Mouse (Mus musculus) midbrain, embryonic 12.5 days (tissue): ENCODE measurements around the gene Atxn1. TPM values are rescaled to one million over a fixed set of nuclear protein-coding genes. Genes with fewer than 3 reads are reported as not detected.

Experiments
- ATAC-seq: fragments of 200-750 bp; cut with Nextera tagmentation; 2 replicates; pipeline ENCODE4 v1.8.0; 2017; ENCODE audit warnings: low read depth, moderate TSS enrichment, moderate library complexity; ENCODE audit not compliant: low FRiP score
- H3K27ac ChIP-seq: fragments of 300-500 bp; sonication (generic); replicated peaks from 2 replicates; pipeline ENCODE4 v1.5.1; 2016; ENCODE audit warnings: mild to moderate bottlenecking
- H3K27me3 ChIP-seq: fragments of 300-500 bp; sonication (generic); 2 replicates; pipeline ENCODE4 v1.6.1; 2016; ENCODE audit warnings: mild to moderate bottlenecking
- H3K36me3 ChIP-seq: fragments of 300-500 bp; sonication (generic); 2 replicates; pipeline ENCODE4 v1.6.1; 2016
- H3K4me1 ChIP-seq: fragments of 300-500 bp; sonication (generic); 2 replicates; pipeline ENCODE4 v1.6.1; 2016
- H3K4me2 ChIP-seq: fragments of 300-500 bp; sonication (generic); replicated peaks from 2 replicates; pipeline ENCODE4 v1.6.1; 2016; ENCODE audit warnings: mild to moderate bottlenecking, moderate library complexity
- H3K4me3 ChIP-seq: fragments of 300-500 bp; sonication (generic); 2 replicates; pipeline ENCODE4 v1.5.1; 2016; ENCODE audit warnings: mild to moderate bottlenecking
- H3K9ac ChIP-seq: fragments of 300-500 bp; sonication (generic); replicated peaks from 2 replicates; pipeline ENCODE4 v1.6.1; 2016; ENCODE audit warnings: mild to moderate bottlenecking, moderate library complexity
- H3K9me3 ChIP-seq: fragments of 300-500 bp; sonication (generic); 2 replicates; pipeline ENCODE4 v1.6.1; 2016; ENCODE audit warnings: mild to moderate bottlenecking
- WGBS: fragments of 180-500 bp; shearing (Covaris S2); methylation state at CpG from one replicate; pipeline ENCODE4 v1.1.7; 2016; 5-methylcytosine and 5-hydroxymethylcytosine counted together
- polyA plus RNA-seq: library from polyadenylated mRNA; unstranded; fragments of >200 nt; fragmentation: Nextera tagmentation; extraction: Ambion mirVana; gene quantifications from 2 replicates; pipeline ENCODE4 v1.2.1, GENCODE M21; 2016

Gene Atxn1
- polyA plus RNA-seq, 1 experiment from 2014 or later, result 4.2 TPM

DNA sequence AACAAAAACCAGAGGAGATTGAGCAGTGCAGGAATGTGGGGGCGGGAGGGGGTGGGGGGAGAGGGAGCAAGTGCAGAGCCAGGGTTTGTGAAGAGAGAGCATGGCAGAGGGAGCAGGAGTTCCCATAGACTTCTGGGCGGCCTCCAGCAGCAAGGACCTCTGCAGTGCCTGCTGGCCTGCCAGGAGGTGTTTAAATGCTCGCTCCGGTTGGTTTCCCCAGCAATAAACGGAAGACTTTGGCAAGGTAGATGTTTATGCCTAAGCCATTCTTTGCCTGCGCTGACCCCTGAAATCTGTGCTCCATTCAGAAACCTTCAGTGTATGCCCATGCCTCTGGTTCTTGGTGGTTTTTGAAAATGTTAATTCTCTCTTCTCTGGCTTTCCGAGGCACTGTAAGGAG lies 438.6 kb downstream of the Atxn1 start:
- Histone ChIP-seq H3K27ac (0 out of 2 replicates have a peak overlapping the region, but pooled peaks have one; percentile 22), H3K4me2 (no peak overlapping the region), H3K9ac (no peak overlapping the region), H3K27me3 (0 out of 2 replicates have a peak, but pooled peaks cover 4% of the 10 kb centered on the region), H3K36me3 (no peaks in the 10 kb centered on the region), H3K4me1 (peaks cover 17% of the 10 kb centered on the region), H3K9me3 (no peaks in the 10 kb centered on the region), H3K4me3 (no peak overlapping the region)
- WGBS, result 24% methylated on average over 7 of the region's 7 CpGs
- ATAC-seq, result no peak

DNA sequence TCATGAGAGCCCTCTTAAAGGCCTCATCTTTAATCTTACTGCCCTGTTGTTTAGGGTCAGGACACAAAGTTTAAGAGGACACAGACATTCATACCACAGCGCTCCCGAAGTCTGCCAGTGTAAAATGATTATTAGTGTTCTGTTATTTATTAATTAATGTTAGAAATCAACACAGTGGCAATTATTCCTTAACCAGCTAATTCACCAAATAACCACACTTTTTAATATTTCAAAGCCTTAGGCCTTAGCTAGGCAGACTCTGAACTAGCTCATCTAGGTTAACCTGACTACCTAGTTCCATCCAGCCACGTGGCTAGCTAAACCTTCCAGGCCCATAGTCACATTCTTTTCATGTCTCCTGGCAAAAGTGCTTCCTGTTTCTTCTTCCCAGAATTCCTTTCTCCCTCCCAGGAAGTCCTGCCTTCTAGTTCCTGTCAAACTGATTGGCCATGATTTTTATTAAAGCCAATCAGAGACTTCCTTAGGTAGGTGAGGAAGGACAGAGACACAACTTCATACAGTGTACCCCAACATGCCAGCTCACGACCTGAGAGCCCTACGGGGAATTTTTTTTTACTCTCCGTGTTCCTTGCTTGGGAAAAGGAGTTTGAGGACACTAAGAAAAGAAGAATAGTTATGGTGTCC lies 439.9 kb downstream of the Atxn1 start:
- 0 out of 2 replicates have a peak, but pooled peaks cover 3% of the 10 kb centered on the region for H3K27me3 ChIP-seq
- ATAC-seq, result no peak
- no peaks in the 10 kb centered on the region for H3K36me3 ChIP-seq
- peaks cover 7% of the 10 kb centered on the region; the same call in 1 of the 2 replicates for H3K4me1 ChIP-seq
- no peak overlapping the region for H3K27ac ChIP-seq
- no peak overlapping the region for H3K4me2 ChIP-seq
- 92% methylated on average over 6 of the region's 6 CpGs for WGBS
- no peak overlapping the region for H3K9ac ChIP-seq
- no peak overlapping the region for H3K4me3 ChIP-seq
- no peaks in the 10 kb centered on the region for H3K9me3 ChIP-seq

DNA sequence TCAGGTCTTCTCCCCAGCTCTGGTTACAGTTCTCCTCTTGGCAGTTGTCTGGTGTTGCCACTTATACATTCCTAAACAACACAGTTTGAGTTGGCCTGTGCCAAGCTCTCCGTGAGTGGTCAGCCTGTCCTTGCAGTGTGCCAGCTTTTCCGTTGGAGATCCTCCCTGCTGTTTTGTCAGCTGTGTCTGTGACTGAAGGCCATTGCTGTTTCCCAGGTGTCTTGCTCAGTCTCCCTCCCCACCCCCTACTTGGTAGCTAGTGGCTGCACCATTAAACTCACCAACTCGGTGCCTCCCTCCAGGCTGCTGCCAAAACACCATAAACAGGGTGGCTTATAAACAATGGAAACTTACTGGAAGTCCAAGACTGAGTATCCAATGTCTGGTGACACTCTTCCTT lies 440.5 kb downstream of the Atxn1 start:
- H3K4me2 ChIP-seq, result no peak overlapping the region
- 67% methylated on average over 3 of the region's 3 CpGs for WGBS
- H3K36me3 ChIP-seq, result no peaks in the 10 kb centered on the region
- no peaks in the 10 kb centered on the region for H3K9me3 ChIP-seq
- peaks cover 7% of the 10 kb centered on the region; the same call in 1 of the 2 replicates for H3K4me1 ChIP-seq
- ATAC-seq, result no peak
- no peak overlapping the region for H3K9ac ChIP-seq
- no peaks in the 10 kb centered on the region for H3K27me3 ChIP-seq
- no peak overlapping the region for H3K27ac ChIP-seq
- H3K4me3 ChIP-seq, result no peak overlapping the region

- peak overlapping the region; percentile 56 for H3K27ac ChIP-seq
- H3K36me3 ChIP-seq, result no peaks in the 10 kb centered on the region
These were observed 448.1 kb downstream of the Atxn1 start for GRCm38 (mm10) chr13:45516501-45517393.

GRCm38 (mm10) chr13:45514832-45515422 lies 449.9 kb downstream of the Atxn1 start:
- H3K36me3 ChIP-seq, result no peaks in the 10 kb centered on the region
- H3K27me3 ChIP-seq, result peaks cover 27% of the 10 kb centered on the region
- no peak for ATAC-seq
- H3K9ac ChIP-seq, result no peak overlapping the region
- 61% methylated on average over 8 of the region's 8 CpGs for WGBS
- H3K9me3 ChIP-seq, result no peaks in the 10 kb centered on the region
- no peak overlapping the region for H3K4me3 ChIP-seq
- no peak overlapping the region for H3K4me2 ChIP-seq
- H3K27ac ChIP-seq, result no peak overlapping the region
- peaks cover 28% of the 10 kb centered on the region for H3K4me1 ChIP-seq

More at GRCm38 (mm10) chr13:45516501-45517393, 448.1 kb downstream of the Atxn1 start:
- Histone ChIP-seq H3K4me2 (peak overlapping the region; percentile 61), H3K4me1 (peaks cover 28% of the 10 kb centered on the region), H3K9ac (peak overlapping the region; percentile 40), H3K9me3 (no peaks in the 10 kb centered on the region), H3K4me3 (peak overlapping the region; percentile 34), H3K27me3 (peaks cover 27% of the 10 kb centered on the region)
- WGBS, result 4% methylated on average over 24 of the region's 24 CpGs
- ATAC-seq, result peak; percentile 89

DNA sequence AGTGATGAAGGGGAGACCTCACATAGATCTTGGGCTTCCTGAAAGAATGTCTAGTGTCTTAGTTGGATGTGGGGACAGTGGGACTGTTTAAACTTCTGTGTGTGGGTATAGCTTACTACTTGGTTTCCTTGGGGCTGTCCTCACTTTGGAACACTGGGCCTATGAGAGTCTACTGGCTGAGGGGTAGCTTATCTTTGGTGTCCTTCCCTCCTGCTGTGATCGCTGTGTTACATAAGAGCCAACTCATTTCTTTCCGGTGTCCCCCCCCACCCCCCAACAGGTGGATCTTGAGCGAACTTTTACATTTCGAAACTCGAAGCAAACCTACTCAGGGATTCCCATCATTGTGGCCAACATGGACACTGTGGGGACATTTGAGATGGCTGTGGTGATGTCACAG lies 450.7 kb downstream of the Atxn1 start:
- no peaks in the 10 kb centered on the region for H3K36me3 ChIP-seq
- H3K9me3 ChIP-seq, result no peaks in the 10 kb centered on the region
- ATAC-seq, result no peak
- H3K27me3 ChIP-seq, result peaks cover 27% of the 10 kb centered on the region
- H3K27ac ChIP-seq, result no peak overlapping the region
- H3K9ac ChIP-seq, result peak overlapping the region; percentile 15; the same call in 1 of the 2 replicates
- H3K4me3 ChIP-seq, result no peak overlapping the region
- H3K4me2 ChIP-seq, result no peak overlapping the region
- 87% methylated on average over 5 of the region's 5 CpGs for WGBS
- H3K4me1 ChIP-seq, result peaks cover 28% of the 10 kb centered on the region

DNA sequence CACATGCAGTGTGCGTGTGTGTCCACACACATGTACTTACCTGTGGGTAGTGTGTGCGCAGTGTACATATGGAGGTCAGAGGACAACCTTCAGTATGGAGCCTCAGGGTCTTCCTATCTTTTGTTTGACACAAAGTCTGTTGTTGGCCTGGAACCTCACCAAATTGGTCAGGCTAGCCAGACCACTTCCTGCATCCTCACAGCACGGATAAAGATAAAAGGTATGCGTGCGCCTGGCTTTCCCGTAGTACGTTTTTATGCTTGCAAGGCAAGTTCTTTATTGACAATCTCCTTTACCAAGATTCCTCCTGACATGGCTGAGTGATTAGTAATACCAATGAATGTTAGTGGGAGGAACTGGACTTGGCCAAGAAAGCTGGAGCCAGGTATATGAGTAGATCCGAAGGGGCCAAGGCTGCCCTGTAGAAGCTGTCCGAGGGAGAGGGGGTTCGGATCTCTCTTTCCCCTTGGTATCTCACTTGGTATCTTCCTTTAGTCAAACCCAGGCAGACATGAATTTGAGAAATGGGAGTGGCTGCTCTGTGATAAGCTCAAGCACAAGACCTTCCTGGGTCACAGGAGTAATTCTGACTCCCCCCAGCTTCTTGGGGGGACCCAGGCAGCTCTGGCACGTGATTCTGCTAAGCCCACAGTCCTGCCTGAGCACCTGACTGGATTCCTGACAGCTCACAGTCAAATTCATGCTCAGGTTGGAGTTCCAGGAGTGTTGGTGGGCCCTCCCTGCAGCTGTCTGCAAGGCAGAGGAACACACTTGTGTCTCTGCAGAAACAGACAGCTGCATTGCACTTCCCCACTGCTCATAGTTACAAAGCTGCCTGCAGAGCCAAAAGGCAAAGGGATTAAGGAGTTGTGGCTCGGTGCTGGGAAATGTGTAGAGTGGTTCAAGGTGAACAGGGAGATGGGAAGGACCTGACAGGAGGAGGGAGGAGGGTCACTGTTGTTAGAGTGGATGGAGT lies 451.5 kb downstream of the Atxn1 start:
- Histone ChIP-seq H3K27ac (no peak overlapping the region), H3K27me3 (peaks cover 33% of the 10 kb centered on the region), H3K4me1 (peaks cover 32% of the 10 kb centered on the region), H3K4me3 (no peak overlapping the region), H3K9ac (peak overlapping the region; percentile 15), H3K9me3 (no peaks in the 10 kb centered on the region), H3K36me3 (no peaks in the 10 kb centered on the region), H3K4me2 (no peak overlapping the region)
- ATAC-seq, result no peak
- 76% methylated on average over 12 of the region's 12 CpGs for WGBS

DNA sequence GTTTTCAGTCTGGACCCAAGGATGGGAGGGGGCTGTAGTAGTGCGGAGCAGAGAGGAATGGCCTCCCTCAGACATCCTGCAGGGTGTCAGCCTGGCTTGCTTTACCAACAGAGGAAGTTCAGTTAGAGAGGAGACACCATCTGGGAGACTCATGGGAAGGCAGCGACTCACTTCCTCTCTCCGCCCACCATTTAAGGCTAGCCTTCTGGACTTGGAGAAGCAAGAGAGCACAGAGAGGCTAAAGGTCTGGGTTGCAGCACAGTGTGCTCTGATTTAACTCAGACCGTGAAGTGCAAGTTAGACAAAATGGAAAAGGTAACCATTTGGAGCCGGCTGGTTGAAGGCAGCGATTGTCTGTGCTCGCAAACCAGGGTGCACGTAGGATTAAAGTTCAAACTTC lies 452.3 kb downstream of the Atxn1 start:
- no peak overlapping the region for H3K4me2 ChIP-seq
- peaks cover 37% of the 10 kb centered on the region for H3K4me1 ChIP-seq
- no peaks in the 10 kb centered on the region for H3K9me3 ChIP-seq
- no peak overlapping the region for H3K9ac ChIP-seq
- H3K36me3 ChIP-seq, result no peaks in the 10 kb centered on the region
- H3K4me3 ChIP-seq, result no peak overlapping the region
- 86% methylated on average over 8 of the region's 8 CpGs for WGBS
- ATAC-seq, result no peak
- peaks cover 39% of the 10 kb centered on the region for H3K27me3 ChIP-seq
- H3K27ac ChIP-seq, result no peak overlapping the region

- Histone ChIP-seq H3K36me3 (no peaks in the 10 kb centered on the region), H3K4me1 (peaks cover 32% of the 10 kb centered on the region), H3K9ac (no peak overlapping the region), H3K27me3 (peaks cover 41% of the 10 kb centered on the region), H3K4me2 (no peak overlapping the region), H3K4me3 (no peak overlapping the region), H3K27ac (no peak overlapping the region), H3K9me3 (no peaks in the 10 kb centered on the region)
- ATAC-seq, result no peak
- 91% methylated on average over 6 of the region's 6 CpGs for WGBS
These were observed 452.9 kb downstream of the Atxn1 start for GRCm38 (mm10) chr13:45511706-45512435.

DNA sequence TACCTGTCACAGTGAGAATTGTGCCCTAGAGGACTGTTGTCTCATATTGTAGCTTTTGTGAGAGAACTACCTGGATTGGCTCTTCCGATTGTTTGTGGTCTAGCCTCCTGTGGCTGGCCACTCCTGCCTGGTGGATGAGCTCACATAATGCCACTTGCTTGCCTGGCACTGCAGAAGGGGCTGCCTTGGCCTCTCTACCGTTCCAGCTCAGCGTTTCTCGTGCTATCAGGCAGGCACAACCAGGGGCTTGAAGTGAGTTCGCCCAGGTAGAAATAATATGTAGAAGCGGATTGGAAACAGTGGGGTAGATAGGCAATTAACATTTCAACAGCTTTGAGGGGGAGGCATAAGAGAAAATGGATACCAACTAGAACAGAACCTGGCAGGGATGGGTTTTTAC lies 455.4 kb downstream of the Atxn1 start:
- H3K4me2 ChIP-seq, result no peak overlapping the region
- H3K36me3 ChIP-seq, result no peaks in the 10 kb centered on the region
- 67% methylated on average over 6 of the region's 6 CpGs for WGBS
- no peak for ATAC-seq
- H3K27ac ChIP-seq, result no peak overlapping the region
- no peak overlapping the region for H3K9ac ChIP-seq
- H3K27me3 ChIP-seq, result peaks cover 33% of the 10 kb centered on the region
- H3K4me3 ChIP-seq, result no peak overlapping the region
- H3K9me3 ChIP-seq, result no peaks in the 10 kb centered on the region
- H3K4me1 ChIP-seq, result peaks cover 14% of the 10 kb centered on the region

- H3K4me3 ChIP-seq, result peak overlapping the region; percentile 61
- 2% methylated on average over 8 of the region's 8 CpGs for WGBS
- H3K4me2 ChIP-seq, result peak overlapping the region; percentile 95
- peak; percentile 53; the same call in 1 of the 2 replicates for ATAC-seq
- peaks cover 24% of the 10 kb centered on the region for H3K27me3 ChIP-seq
- no peak overlapping the region for H3K27ac ChIP-seq
- peaks cover 13% of the 10 kb centered on the region for H3K4me1 ChIP-seq
- H3K9ac ChIP-seq, result no peak overlapping the region
- no peaks in the 10 kb centered on the region for H3K36me3 ChIP-seq
- no peaks in the 10 kb centered on the region for H3K9me3 ChIP-seq
These were observed 456.3 kb downstream of the Atxn1 start for GRCm38 (mm10) chr13:45508495-45508894.
